Mouse (Mus musculus): ENCODE measurements around the gene Afap1l2.

GRCm38 (mm10) chr19:56939826-56940225 is 68.2 kb downstream of the Afap1l2 start:
- no peak for TF ChIP-seq CEBPB (IDR thresholded peaks at IDR 0.05; ENCODE audit: low read depth)
- TF ChIP-seq MAX (IDR thresholded peaks at IDR 0.05), result no peak
- no peak for TF ChIP-seq CTCF (IDR thresholded peaks at IDR 0.05; ENCODE audit: control insufficient read depth, insufficient read depth, insufficient read length)
- TF ChIP-seq USF1 (IDR thresholded peaks at IDR 0.05; ENCODE audit: low read depth), result peak; percentile 5
- no peak for TF ChIP-seq MYOG (IDR thresholded peaks at IDR 0.05; ENCODE audit: control insufficient read depth, extremely low read depth, insufficient read length)
